Mouse (Mus musculus) testis, adult 2 months (tissue): Measurements from ENCODE around the gene Tet2.

Experiments
- CTCF ChIP-seq: fragments of 200-500 bp; IDR thresholded peaks from 2 replicates; pipeline ENCODE4 v1.5.1; 2012; ENCODE audit warnings: low read depth, mild to moderate bottlenecking, inconsistent platforms, low read length, moderate library complexity; ENCODE audit not compliant: control insufficient read depth, insufficient read depth, insufficient replicate concordance
- POLR2A ChIP-seq: fragments of 200-500 bp; IDR thresholded peaks from 2 replicates; pipeline ENCODE4 v1.6.1; 2012; ENCODE audit warnings: low read depth, mild to moderate bottlenecking, inconsistent platforms, low read length, moderate library complexity; ENCODE audit not compliant: control insufficient read depth

GRCm38 (mm10) chr3:133545304-133545666 lies 346 bp upstream of the Tet2 start:
- TF ChIP-seq CTCF (no peak), POLR2A (no peak)
